Mouse (Mus musculus): ENCODE results near the gene Zfp639.

DNA sequence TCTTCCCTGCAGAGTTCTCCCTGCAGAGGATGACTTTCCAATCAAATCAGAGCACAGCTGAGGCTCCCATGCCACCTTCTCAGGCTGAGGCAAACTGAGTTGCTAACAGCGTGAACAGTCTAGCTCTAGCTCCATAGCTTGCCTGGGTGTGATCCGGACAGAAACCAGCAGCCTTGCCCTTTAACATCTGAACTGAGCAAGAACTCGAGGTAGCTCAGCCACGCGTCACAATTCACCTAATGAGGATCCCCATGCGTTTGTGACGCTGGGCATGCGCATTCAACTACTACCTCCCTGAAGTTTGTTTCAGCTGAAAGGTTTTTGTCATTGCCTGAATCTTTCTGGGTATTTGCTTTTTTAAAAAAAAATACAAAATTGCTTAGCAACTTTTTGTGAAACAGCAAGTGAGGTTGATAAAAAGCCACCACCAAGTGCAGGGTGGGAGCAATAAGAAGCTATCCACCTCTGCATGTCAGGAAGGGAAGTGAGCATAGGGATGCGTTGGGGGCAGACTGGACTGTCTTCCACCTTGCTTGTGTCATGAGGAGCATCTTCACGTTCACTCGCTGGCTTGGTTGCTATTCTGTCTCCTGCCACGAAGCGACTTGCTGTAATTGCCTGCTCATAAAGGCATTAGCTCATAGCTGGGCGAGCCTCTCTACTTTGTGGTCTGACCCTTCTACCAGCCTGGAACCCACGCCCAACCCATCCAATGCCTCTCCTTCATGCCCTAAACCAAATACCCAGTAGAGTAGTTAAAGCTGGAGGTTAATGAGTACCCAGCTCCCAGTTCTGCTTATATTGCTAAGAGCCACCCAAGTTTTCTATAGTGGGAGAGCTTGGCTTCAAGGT lies 19.8 kb upstream of the Zfp639 start:
- TF ChIP-seq POLR2A (IDR thresholded peaks at IDR 0.05; ENCODE audit: insufficient read depth, low read length) (no peak), CTCF (IDR thresholded peaks at IDR 0.05; ENCODE audit: low read depth, low read length) (no peak), EP300 (IDR thresholded peaks at IDR 0.05; ENCODE audit: insufficient read depth, low read depth, low read length) (no peak)

Measured in ES-Bruce4 (cell line).